Mouse (Mus musculus) olfactory bulb, adult 2 months (tissue): ENCODE data around the gene Tnfaip8l1.

Experiments
- CTCF ChIP-seq: fragments of 200-500 bp; IDR thresholded peaks from 2 replicates; pipeline ENCODE4 v1.5.1; 2012; ENCODE audit warnings: low read depth, mild to moderate bottlenecking, low read length, moderate library complexity; ENCODE audit not compliant: insufficient read depth
- POLR2A ChIP-seq: fragments of 200-500 bp; IDR thresholded peaks from 2 replicates; pipeline ENCODE4 v1.6.1; 2012; ENCODE audit warnings: mild to moderate bottlenecking, low read depth, low read length, moderate library complexity; ENCODE audit not compliant: insufficient read depth

- no peak for TF ChIP-seq CTCF
- TF ChIP-seq POLR2A, result no peak
Observed at GRCm38 (mm10) chr17:56162231-56162774, at the start of gene Tnfaip8l1.
